Mouse (Mus musculus): ENCODE data around the gene Sept11. TPM values are rescaled to one million over a fixed set of nuclear protein-coding genes. Genes with fewer than 3 reads are reported as not detected.
A peak's percentile ranks its signal among the peaks of the same experiment; 100 is the strongest.

The Sept11 gene
- polyA plus RNA-seq, 1 experiment from 2014 or later: 82.0 TPM

GRCm38 (mm10) chr5:93053606-93054397, 39.4 kb upstream of the Sept11 start:
- H3K27me3 ChIP-seq (replicated peaks): peaks cover 18% of the 10 kb centered on the region
- H3K4me3 ChIP-seq: no peak overlapping the region
- no peak overlapping the region for H3K4me2 ChIP-seq
- no peak for ATAC-seq (ENCODE audit: extremely low read depth, insufficient number of reproducible peaks, low FRiP score, low TSS enrichment)
- H3K4me1 ChIP-seq: no peaks in the 10 kb centered on the region
- H3K36me3 ChIP-seq: no peaks in the 10 kb centered on the region
- WGBS: 37% methylated on average over 8 of the region's 8 CpGs
- H3K9ac ChIP-seq: no peak overlapping the region
- no peak overlapping the region for H3K27ac ChIP-seq (replicated peaks)
- H3K9me3 ChIP-seq: 0 out of 2 replicates have a peak, but pooled peaks cover 3% of the 10 kb centered on the region

GRCm38 (mm10) chr5:93060865-93061264, 32.4 kb upstream of the Sept11 start:
- Histone ChIP-seq H3K4me2 (no peak overlapping the region), H3K9ac (no peak overlapping the region), H3K36me3 (no peaks in the 10 kb centered on the region), H3K9me3 (0 out of 2 replicates have a peak, but pooled peaks cover 3% of the 10 kb centered on the region), H3K4me1 (no peaks in the 10 kb centered on the region), H3K27ac (replicated peaks) (no peak overlapping the region), H3K4me3 (no peak overlapping the region), H3K27me3 (replicated peaks) (no peaks in the 10 kb centered on the region)
- WGBS: 66% methylated on average over 4 of the region's 4 CpGs
- no peak for ATAC-seq (ENCODE audit: extremely low read depth, insufficient number of reproducible peaks, low FRiP score, low TSS enrichment)

GRCm38 (mm10) chr5:93077661-93078323, 15.4 kb upstream of the Sept11 start:
- Histone ChIP-seq H3K27ac (replicated peaks) (no peak overlapping the region), H3K9ac (no peak overlapping the region), H3K27me3 (replicated peaks) (no peaks in the 10 kb centered on the region), H3K9me3 (no peaks in the 10 kb centered on the region), H3K4me2 (no peak overlapping the region), H3K4me1 (no peaks in the 10 kb centered on the region), H3K4me3 (no peak overlapping the region), H3K36me3 (no peaks in the 10 kb centered on the region)
- WGBS: 67% methylated on average over 7 of the region's 7 CpGs
- ATAC-seq (ENCODE audit: extremely low read depth, insufficient number of reproducible peaks, low FRiP score, low TSS enrichment): no peak

- Histone ChIP-seq H3K36me3 (no peaks in the 10 kb centered on the region), H3K27me3 (replicated peaks) (no peaks in the 10 kb centered on the region), H3K4me2 (no peak overlapping the region), H3K9me3 (no peaks in the 10 kb centered on the region), H3K4me3 (no peak overlapping the region), H3K27ac (replicated peaks) (no peak overlapping the region), H3K9ac (no peak overlapping the region), H3K4me1 (peaks cover under 1% of the 10 kb centered on the region; the same call in 1 of the 2 replicates)
- no peak for ATAC-seq (ENCODE audit: extremely low read depth, insufficient number of reproducible peaks, low FRiP score, low TSS enrichment)
- 88% methylated on average over 3 of the region's 3 CpGs for WGBS
Observed at GRCm38 (mm10) chr5:93079596-93079995, 13.6 kb upstream of the Sept11 start.

GRCm38 (mm10) chr5:93085015-93085598, 8.1 kb upstream of the Sept11 start:
- 40% methylated on average over 4 of the region's 4 CpGs for WGBS
- H3K4me3 ChIP-seq: no peak overlapping the region
- no peaks in the 10 kb centered on the region for H3K27me3 ChIP-seq (replicated peaks)
- H3K36me3 ChIP-seq: no peaks in the 10 kb centered on the region
- H3K9me3 ChIP-seq: no peaks in the 10 kb centered on the region
- no peak overlapping the region for H3K9ac ChIP-seq
- peaks cover 10% of the 10 kb centered on the region for H3K4me1 ChIP-seq
- ATAC-seq (ENCODE audit: extremely low read depth, insufficient number of reproducible peaks, low FRiP score, low TSS enrichment): no peak
- no peak overlapping the region for H3K4me2 ChIP-seq
- H3K27ac ChIP-seq (replicated peaks): no peak overlapping the region

- Histone ChIP-seq H3K4me3 (no peak overlapping the region), H3K9ac (no peak overlapping the region), H3K27ac (replicated peaks) (no peak overlapping the region), H3K36me3 (no peaks in the 10 kb centered on the region), H3K9me3 (no peaks in the 10 kb centered on the region), H3K27me3 (replicated peaks) (no peaks in the 10 kb centered on the region), H3K4me1 (peaks cover 11% of the 10 kb centered on the region), H3K4me2 (no peak overlapping the region)
- ATAC-seq (ENCODE audit: extremely low read depth, insufficient number of reproducible peaks, low FRiP score, low TSS enrichment): no peak
- 80% methylated on average over 4 of the region's 4 CpGs for WGBS
Observed at GRCm38 (mm10) chr5:93085900-93086299, 7.3 kb upstream of the Sept11 start.

GRCm38 (mm10) chr5:93091266-93091665, 2.0 kb upstream of the Sept11 start:
- peak overlapping the region; percentile 86 for H3K4me3 ChIP-seq
- H3K9me3 ChIP-seq: no peaks in the 10 kb centered on the region
- H3K27me3 ChIP-seq (replicated peaks): no peaks in the 10 kb centered on the region
- 56% methylated on average over 3 of the region's 3 CpGs for WGBS
- H3K27ac ChIP-seq (replicated peaks): no peak overlapping the region
- no peak for ATAC-seq (ENCODE audit: extremely low read depth, insufficient number of reproducible peaks, low FRiP score, low TSS enrichment)
- peak overlapping the region; percentile 95; the same call in 1 of the 2 replicates for H3K9ac ChIP-seq
- peak overlapping the region; percentile 86 for H3K4me2 ChIP-seq
- peaks cover 34% of the 10 kb centered on the region for H3K4me1 ChIP-seq
- no peaks in the 10 kb centered on the region for H3K36me3 ChIP-seq

- Histone ChIP-seq H3K4me1 (peaks cover 44% of the 10 kb centered on the region), H3K9ac (peak overlapping the region; percentile 95), H3K27me3 (replicated peaks) (no peaks in the 10 kb centered on the region), H3K9me3 (no peaks in the 10 kb centered on the region), H3K4me3 (peak overlapping the region; percentile 86), H3K36me3 (no peaks in the 10 kb centered on the region), H3K27ac (replicated peaks) (peak overlapping the region; percentile 91), H3K4me2 (peak overlapping the region; percentile 86)
- WGBS: 4% methylated on average over 28 of the region's 28 CpGs
- ATAC-seq (ENCODE audit: extremely low read depth, insufficient number of reproducible peaks, low FRiP score, low TSS enrichment): no peak
Observed at GRCm38 (mm10) chr5:93092147-93092781, 973 bp upstream of the Sept11 start.

GRCm38 (mm10) chr5:93093638-93094527, 646 bp downstream of the Sept11 start:
- no peaks in the 10 kb centered on the region for H3K27me3 ChIP-seq (replicated peaks)
- H3K4me2 ChIP-seq: peak overlapping the region; percentile 86
- no peaks in the 10 kb centered on the region for H3K36me3 ChIP-seq
- 1% methylated on average over 49 of the region's 50 CpGs for WGBS
- H3K4me3 ChIP-seq: peak overlapping the region; percentile 86
- H3K4me1 ChIP-seq: peaks cover 60% of the 10 kb centered on the region
- peak overlapping the region; percentile 95 for H3K9ac ChIP-seq
- peak overlapping the region; percentile 91 for H3K27ac ChIP-seq (replicated peaks)
- no peaks in the 10 kb centered on the region for H3K9me3 ChIP-seq
- peak; percentile 33 for ATAC-seq (ENCODE audit: extremely low read depth, insufficient number of reproducible peaks, low FRiP score, low TSS enrichment)

GRCm38 (mm10) chr5:93095301-93095700, 2.1 kb downstream of the Sept11 start:
- H3K4me3 ChIP-seq: peak overlapping the region; percentile 86
- peak overlapping the region; percentile 54; the same call in 1 of the 2 replicates for H3K9ac ChIP-seq
- no peaks in the 10 kb centered on the region for H3K36me3 ChIP-seq
- H3K27me3 ChIP-seq (replicated peaks): no peaks in the 10 kb centered on the region
- H3K4me2 ChIP-seq: peak overlapping the region; percentile 86
- WGBS: 71% methylated on average over 7 of the region's 7 CpGs
- ATAC-seq (ENCODE audit: extremely low read depth, insufficient number of reproducible peaks, low FRiP score, low TSS enrichment): no peak
- H3K4me1 ChIP-seq: peaks cover 73% of the 10 kb centered on the region
- H3K9me3 ChIP-seq: no peaks in the 10 kb centered on the region
- no peak overlapping the region for H3K27ac ChIP-seq (replicated peaks)
